Mouse (Mus musculus) lung, adult 2 months (tissue): ENCODE measurements around the gene Rps6ka2.

Experiments
- CTCF ChIP-seq: fragments of 200-500 bp; IDR thresholded peaks from 2 replicates; pipeline ENCODE4 v1.5.1; 2011; ENCODE audit warnings: mild to moderate bottlenecking, low read length, control low read depth; ENCODE audit not compliant: insufficient read depth
- POLR2A ChIP-seq: fragments of 200-500 bp; IDR thresholded peaks from 2 replicates; pipeline ENCODE4 v1.6.1; 2011; ENCODE audit warnings: low read depth, mild to moderate bottlenecking, control low read depth, low read length, borderline replicate concordance; ENCODE audit errors: extremely low read depth

DNA sequence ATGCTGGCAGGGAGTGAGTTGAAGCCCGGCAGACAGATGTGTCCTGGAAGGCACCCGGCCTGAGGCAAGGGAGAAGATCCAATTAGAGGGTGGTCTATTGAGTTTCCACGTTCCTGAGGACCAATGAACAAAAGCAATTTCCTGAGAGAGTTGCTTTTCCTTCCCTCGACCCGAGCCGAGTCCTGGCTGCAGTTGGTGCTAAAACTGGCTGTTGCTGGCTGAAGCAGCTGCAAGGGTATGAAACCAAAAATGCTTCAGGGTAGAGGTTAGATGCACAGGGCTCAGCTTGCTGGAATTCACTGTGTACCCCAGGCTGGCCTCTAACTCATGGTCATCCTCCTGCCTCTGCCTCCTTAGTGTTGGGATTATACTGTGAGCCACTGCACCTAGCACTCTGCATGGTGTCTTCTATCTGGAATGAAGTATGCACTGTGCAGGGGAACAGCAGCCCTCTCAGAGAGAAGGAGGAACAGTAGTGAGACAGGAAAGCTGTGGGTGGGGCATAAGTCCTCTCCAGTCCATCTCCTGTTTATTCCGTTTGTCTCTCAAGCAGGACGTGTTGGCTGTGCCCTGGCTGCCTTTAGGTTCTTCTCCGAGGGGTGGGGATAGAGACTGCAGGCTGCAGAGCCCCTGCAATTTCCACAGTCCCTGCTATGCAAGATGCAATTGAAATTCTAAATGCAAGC is 24.4 kb upstream of the Rps6ka2 start:
- TF ChIP-seq POLR2A (no peak), CTCF (peak; percentile 28; the same call in 1 of the 2 replicates)
